Mouse (Mus musculus) liver, embryonic 14.5 days (tissue): ENCODE measurements at regions not wholly inside any gene's neighbourhood (a gene's known extent, or its start where the extent isn't known, plus 50 kb on each side); places are given as distances from the start of the nearest gene placed in this dataset.

ENCODE experiments used
- ATAC-seq: fragments of 200-750 bp; cut with Nextera tagmentation; 2 replicates; pipeline ENCODE4 v1.8.0; 2017; ENCODE audit warnings: moderate number of reproducible peaks, mild to moderate bottlenecking, moderate library complexity; ENCODE audit not compliant: insufficient read depth
- DNase-seq, 3 experiments: peaks; one replicate each; pipeline ENCODE4 v3.0.0-alpha.2; 2012 to 2013; ENCODE audit warnings: low read depth in 3 of 3, low spot score in 3 of 3
- H3K27ac ChIP-seq: fragments of 300-500 bp; sonication (generic); 2 replicates; pipeline ENCODE4 v1.5.1; 2014; ENCODE audit warnings: moderate library complexity, mild to moderate bottlenecking, control low read depth, inconsistent platforms
- H3K27me3 ChIP-seq: fragments of 300-500 bp; sonication (generic); 2 replicates; pipeline ENCODE4 v1.6.1; 2014; ENCODE audit warnings: mild to moderate bottlenecking, low read length, moderate library complexity; ENCODE audit not compliant: control insufficient read depth, insufficient read depth
- H3K36me3 ChIP-seq: fragments of 300-500 bp; sonication (generic); replicated peaks from 2 replicates; pipeline ENCODE4 v1.6.1; 2014; ENCODE audit warnings: low read depth; ENCODE audit not compliant: control insufficient read depth, insufficient read depth
- H3K4me1 ChIP-seq, 2 experiments: fragments of 200-500 bp in 1 of 2; fragments of 300-500 bp in 1 of 2; sonication (generic) in 1 of 2; replicated peaks; 2 replicates each; pipeline ENCODE4 v1.6.1; 2012 to 2014; ENCODE audit warnings: antibody characterized with exemption in 1 of 2, inconsistent platforms in 1 of 2, low read length in 1 of 2; ENCODE audit not compliant: control insufficient read depth in 2 of 2, insufficient read depth in 2 of 2
- H3K4me2 ChIP-seq: fragments of 300-500 bp; sonication (generic); 2 replicates; pipeline ENCODE4 v1.6.1; 2014; ENCODE audit warnings: low read depth, mild to moderate bottlenecking, control low read depth, moderate library complexity
- H3K4me3 ChIP-seq, 2 experiments: fragments of 200-500 bp in 1 of 2; fragments of 300-500 bp in 1 of 2; sonication (generic) in 1 of 2; 2 replicates each; pipeline ENCODE4 v1.5.1; 2012 to 2014; ENCODE audit warnings: low read depth in 2 of 2, low read length in 2 of 2, mild to moderate bottlenecking in 2 of 2, control low read depth in 1 of 2, inconsistent platforms in 1 of 2, moderate library complexity in 1 of 2; ENCODE audit not compliant: insufficient read depth in 1 of 2
- H3K9ac ChIP-seq: fragments of 300-500 bp; sonication (generic); replicated peaks from 2 replicates; pipeline ENCODE4 v1.6.1; 2014; ENCODE audit warnings: mild to moderate bottlenecking, control low read depth, moderate library complexity
- H3K9me3 ChIP-seq: fragments of 300-500 bp; sonication (generic); 2 replicates; pipeline ENCODE4 v1.6.1; 2016; ENCODE audit warnings: low read length, mixed read lengths; ENCODE audit not compliant: control insufficient read depth
- CTCF ChIP-seq: IDR thresholded peaks from 2 replicates; pipeline ENCODE4 v1.5.1; 2016; ENCODE audit warnings: antibody characterized with exemption, low read depth, control low read depth
- EP300 ChIP-seq: IDR thresholded peaks from 2 replicates; pipeline ENCODE4 v1.6.1; 2016; ENCODE audit warnings: antibody characterized with exemption, low read depth
- WGBS: fragments of 180-500 bp; shearing (Covaris S2); extraction: QIAGEN DNeasy Blood & Tissue Kit; methylation state at CpG from one replicate; pipeline ENCODE4 v1.1.7; 2014; ENCODE audit not compliant: insufficient replicate concordance; 5-methylcytosine and 5-hydroxymethylcytosine counted together

DNA sequence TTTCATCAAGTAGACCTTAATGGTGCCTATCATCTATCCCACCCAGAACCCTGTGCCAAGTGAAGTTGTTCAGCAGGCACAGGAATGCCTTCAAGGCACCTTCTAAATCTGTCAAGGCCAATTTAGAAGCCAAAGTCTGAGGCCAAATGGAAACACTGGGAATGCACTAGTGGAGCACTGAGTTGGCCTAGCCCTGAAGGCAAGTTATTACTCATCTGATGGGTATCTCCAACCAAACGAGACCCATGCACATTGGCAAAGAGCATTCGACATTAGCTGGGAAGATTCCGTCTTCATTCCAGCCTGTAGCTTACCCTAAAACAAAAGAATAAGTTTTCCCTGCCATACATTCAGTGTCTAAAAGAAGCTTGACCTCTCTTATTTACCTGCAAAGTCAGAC lies 172.0 kb downstream of the Rnf152 start:
- no peak for DNase-seq
- H3K4me2 ChIP-seq = no peak overlapping the region
- no peaks in the 10 kb centered on the region for H3K27me3 ChIP-seq
- H3K4me3 ChIP-seq = no peak overlapping the region
- H3K9ac ChIP-seq = no peak overlapping the region
- no peak for ATAC-seq
- no peaks in the 10 kb centered on the region for H3K36me3 ChIP-seq
- no peaks in the 10 kb centered on the region for H3K9me3 ChIP-seq
- TF ChIP-seq CTCF = no peak
- TF ChIP-seq EP300 = no peak
- no peak overlapping the region for H3K27ac ChIP-seq
- WGBS = 60% methylated on average over 3 of the region's 3 CpGs
- H3K4me1 ChIP-seq = no peaks in the 10 kb centered on the region; a peak in 1 of 4 replicates

DNA sequence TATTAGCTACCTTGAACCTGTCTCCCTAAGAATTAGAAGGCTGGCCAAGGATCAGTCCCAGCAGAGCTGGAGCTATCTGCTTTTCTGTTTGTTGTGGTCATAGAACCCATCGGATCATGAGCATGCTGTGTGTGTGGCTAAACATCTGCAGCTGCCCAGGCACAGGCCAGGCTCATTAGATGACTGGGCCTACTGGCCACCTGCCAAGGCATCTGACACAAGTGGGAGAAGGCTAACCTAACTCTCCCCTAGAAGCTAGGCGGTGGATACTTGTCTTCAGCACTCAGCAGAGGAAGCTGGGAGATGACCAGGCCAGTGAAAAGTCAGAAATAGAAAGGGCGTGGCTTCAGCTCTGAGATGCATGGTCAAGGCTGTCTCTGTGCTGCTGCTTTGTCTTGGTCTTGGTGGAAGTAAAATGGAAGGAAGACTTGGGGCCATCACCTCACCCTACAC lies 177.1 kb downstream of the Rnf152 start:
- no peak overlapping the region for H3K4me2 ChIP-seq
- no peaks in the 10 kb centered on the region for H3K36me3 ChIP-seq
- no peak overlapping the region for H3K9ac ChIP-seq
- 47% methylated on average over 3 of the region's 3 CpGs for WGBS
- no peak overlapping the region for H3K4me3 ChIP-seq
- H3K9me3 ChIP-seq = no peaks in the 10 kb centered on the region
- peak in 1 of 3 experiments; percentile 14 for DNase-seq
- ATAC-seq = peak; percentile 83
- no peak overlapping the region for H3K27ac ChIP-seq
- H3K4me1 ChIP-seq = peaks cover 0 to 6% of the 10 kb centered on the region in 2 experiments; a peak in 2 of 4 replicates
- no peak for TF ChIP-seq EP300
- TF ChIP-seq CTCF = no peak
- no peaks in the 10 kb centered on the region for H3K27me3 ChIP-seq

DNA sequence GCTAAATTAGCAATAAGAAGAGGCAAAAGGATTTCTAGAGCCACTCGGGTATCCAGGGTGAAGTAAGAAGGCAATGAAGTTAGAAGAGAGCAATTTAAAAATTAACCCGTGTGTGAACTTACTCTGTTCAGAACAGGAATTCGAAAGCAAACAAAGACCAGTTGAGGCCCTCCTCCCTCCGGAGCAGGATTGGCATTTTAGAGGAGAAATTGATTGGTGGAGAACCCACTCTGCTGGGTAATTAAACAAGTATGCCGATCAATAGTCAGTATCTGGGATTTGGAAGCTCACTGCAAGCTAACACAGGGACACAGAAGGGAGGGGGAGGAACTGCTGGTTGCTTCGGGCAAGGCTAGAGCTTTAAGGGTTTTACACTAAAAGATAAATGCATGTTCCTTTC lies 177.7 kb downstream of the Rnf152 start:
- H3K4me2 ChIP-seq = no peak overlapping the region
- DNase-seq (peak; percentile 17 to 24 (median 22)), ATAC-seq (peak; percentile 79; the same call in 1 of the 2 replicates)

DNA sequence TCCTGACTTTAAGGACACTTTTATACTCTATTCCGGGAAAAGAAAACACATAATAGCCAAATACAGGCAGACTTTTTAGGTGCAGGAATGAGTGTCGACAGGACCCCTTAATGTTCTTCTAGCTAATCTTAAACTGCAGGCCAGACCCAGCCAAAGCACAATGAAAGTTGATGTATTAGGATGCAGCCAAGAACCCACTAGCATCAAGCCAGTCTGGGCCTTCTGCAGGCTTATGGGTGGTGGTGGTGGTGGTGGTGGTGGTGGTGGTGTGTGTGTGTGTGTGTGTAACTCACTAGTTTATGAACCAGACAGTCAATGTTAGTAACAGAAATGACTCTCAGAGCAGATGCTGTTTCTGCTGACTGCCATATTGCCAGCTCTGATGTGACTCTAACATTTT lies 178.6 kb downstream of the Rnf152 start:
- H3K27me3 ChIP-seq = no peaks in the 10 kb centered on the region
- WGBS = 66% methylated on average over 2 of the region's 2 CpGs
- TF ChIP-seq CTCF = no peak
- TF ChIP-seq EP300 = no peak
- ATAC-seq (no peak), DNase-seq (no peak)
- no peaks in the 10 kb centered on the region for H3K36me3 ChIP-seq
- no peak overlapping the region for H3K4me2 ChIP-seq
- H3K27ac ChIP-seq = no peak overlapping the region
- H3K4me3 ChIP-seq = no peak overlapping the region
- peaks cover 0 to 6% of the 10 kb centered on the region in 2 experiments; a peak in 2 of 4 replicates for H3K4me1 ChIP-seq
- no peaks in the 10 kb centered on the region for H3K9me3 ChIP-seq
- H3K9ac ChIP-seq = no peak overlapping the region

More for the DNA sequence above, 177.7 kb downstream of the Rnf152 start:
- TF ChIP-seq EP300 (no peak), CTCF (no peak)
- H3K4me3 ChIP-seq = no peak overlapping the region
- peaks cover 0 to 6% of the 10 kb centered on the region in 2 experiments; a peak in 2 of 4 replicates for H3K4me1 ChIP-seq
- H3K9ac ChIP-seq = no peak overlapping the region
- H3K9me3 ChIP-seq = no peaks in the 10 kb centered on the region
- H3K27ac ChIP-seq = no peak overlapping the region
- no peaks in the 10 kb centered on the region for H3K27me3 ChIP-seq
- WGBS = 44% methylated on average over 6 of the region's 6 CpGs
- H3K36me3 ChIP-seq = no peaks in the 10 kb centered on the region

DNA sequence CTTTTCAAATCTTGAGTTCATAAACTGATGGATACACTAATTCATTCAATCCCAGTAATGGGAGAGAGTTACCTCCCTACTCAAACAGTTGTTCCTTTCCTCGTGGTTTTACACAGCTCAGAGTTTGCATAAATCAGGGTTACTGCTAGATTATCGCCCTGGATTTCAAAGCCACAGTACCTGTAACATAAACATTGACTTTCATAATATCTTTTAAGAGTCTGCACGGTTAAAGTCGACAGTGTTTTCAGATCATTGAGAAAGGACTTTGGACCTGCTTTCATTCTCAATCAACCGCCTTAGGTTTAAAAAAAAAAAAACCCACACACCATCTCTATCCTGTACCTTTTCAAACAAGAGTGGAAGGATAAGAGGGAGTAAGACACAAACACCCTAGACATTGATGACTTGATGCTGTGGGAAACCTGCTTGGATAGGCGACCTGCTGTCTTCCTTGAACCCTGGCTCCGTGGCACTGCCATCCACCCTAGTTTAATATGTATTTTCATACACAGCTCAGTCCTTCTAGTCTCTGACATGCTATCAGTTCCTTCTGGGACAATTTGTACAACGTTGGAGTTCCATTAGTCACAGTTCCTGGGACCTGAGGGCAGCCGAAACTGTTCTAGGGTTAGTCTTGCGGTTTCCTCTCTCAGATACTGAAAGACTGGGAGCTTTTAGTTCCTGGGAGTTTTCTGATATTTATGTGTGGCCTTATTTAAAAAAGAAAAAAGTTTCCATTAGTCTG lies 179.3 kb downstream of the Rnf152 start:
- TF ChIP-seq EP300 (no peak), CTCF (no peak)
- H3K36me3 ChIP-seq = no peaks in the 10 kb centered on the region
- ATAC-seq = no peak
- no peaks in the 10 kb centered on the region for H3K27me3 ChIP-seq
- no peaks in the 10 kb centered on the region for H3K9me3 ChIP-seq
- H3K4me2 ChIP-seq = no peak overlapping the region
- WGBS = 56% methylated on average over 10 of the region's 10 CpGs
- H3K27ac ChIP-seq = no peak overlapping the region
- no peak overlapping the region for H3K9ac ChIP-seq
- H3K4me1 ChIP-seq = peaks cover 0 to 6% of the 10 kb centered on the region in 2 experiments; a peak in 2 of 4 replicates
- no peak for DNase-seq
- no peak overlapping the region for H3K4me3 ChIP-seq
